Mouse (Mus musculus): ENCODE measurements around the gene 9130023H24Rik. TPM values are rescaled to one million over a fixed set of nuclear protein-coding genes. Genes with fewer than 3 reads are reported as not detected.

The 9130023H24Rik gene
- total RNA-seq (2021) = 1 to 10 TPM; 1.9 to 2.1 TPM
- long read RNA-seq, experiment 1, partial matches to known transcripts = 0 of 3 reads
- long read RNA-seq, experiment 1, other reads (novel, unspliced or antisense) = 0 of 3 reads
- long read RNA-seq, experiment 2, partial matches to known transcripts = 0 of 2 reads
- long read RNA-seq, experiment 2, other reads (novel, unspliced or antisense) = 0 of 2 reads

DNA sequence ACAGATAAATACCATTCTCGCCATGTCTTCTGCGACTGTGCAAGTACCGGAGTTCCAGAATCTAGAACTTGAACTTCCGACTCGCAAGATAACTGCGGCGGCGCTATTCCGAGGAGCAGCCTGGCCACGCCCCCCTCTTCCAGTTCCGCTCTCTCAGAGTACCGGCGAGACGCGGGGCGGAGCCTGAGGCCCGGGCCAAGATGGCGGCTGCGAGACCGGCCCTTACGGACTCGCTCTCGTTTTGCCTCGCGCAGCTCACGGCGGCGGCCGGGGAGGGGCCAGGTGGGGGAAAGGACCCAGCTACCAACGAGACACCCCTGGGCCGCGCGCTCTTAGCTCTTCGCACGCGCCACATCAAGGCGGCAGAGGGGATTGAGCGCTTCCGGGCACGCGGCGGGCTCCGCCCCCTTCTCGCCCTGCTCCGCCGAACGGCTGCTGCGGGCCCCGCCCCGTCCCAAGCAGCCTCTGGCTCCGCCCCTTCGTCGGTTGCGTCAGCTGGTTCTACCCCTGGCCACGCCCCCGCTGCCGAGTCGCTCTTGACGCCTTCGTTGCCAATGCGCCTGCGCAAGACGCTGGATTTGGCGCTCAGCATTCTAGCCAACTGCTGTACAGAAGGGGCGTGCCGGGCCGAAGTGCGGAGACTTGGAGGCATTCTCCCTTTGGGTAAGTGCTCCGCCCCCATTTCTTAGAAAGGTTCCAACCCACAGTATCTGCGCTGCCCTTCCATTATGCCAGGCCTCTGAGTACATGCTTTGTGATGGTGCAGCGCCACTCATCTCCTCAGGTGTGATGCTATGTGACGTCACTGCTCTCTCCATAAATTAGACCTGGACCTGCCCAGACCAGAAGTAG lies at the start of gene 9130023H24Rik:
Gene 9130023H24Rik (minus strand): TSS at position 105 of the 852 bp plus-strand sequence.
- peak; percentile 36; the same call in 1 of the 2 replicates for TF ChIP-seq CTCF (IDR thresholded peaks at IDR 0.05)
- peak; percentile 100 for DNase-seq
- intact Hi-C loops (cut with DNase I) = loop anchor here (5.0 kb wide), 1 partner anchor 224 kb away; the partner anchor contains the start of gene Tial1
- Histone ChIP-seq H3K4me3 (peak within 1 kb of the TSS; percentile 94), H3K27ac (peak within 1 kb of the TSS; percentile 100)

DNA sequence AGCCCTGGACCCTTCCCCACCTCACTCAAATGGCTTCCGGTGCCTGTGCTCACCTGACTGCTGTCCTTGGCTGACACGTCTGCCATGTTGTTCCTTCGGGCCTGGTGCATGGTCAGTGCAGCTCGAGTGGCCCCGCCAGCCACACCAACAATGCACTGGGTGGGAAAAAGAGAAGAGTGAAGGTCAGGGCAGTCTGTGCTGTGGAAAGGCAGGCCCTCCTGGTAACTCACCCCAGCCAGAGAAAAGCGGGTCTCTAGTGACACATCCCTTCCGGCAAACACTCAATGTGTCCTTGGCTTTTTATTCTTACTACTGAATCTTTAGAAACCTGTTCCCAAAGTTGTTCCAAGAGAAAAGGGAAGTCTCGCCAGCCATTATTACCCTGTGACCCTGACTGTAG lies 47.2 kb upstream of the 9130023H24Rik start:
- no peak for DNase-seq
- intact Hi-C loops (cut with DNase I) = no loop called here
- no peak for TF ChIP-seq CTCF (IDR thresholded peaks at IDR 0.05)
- no peak overlapping the region for H3K27ac ChIP-seq
- H3K4me3 ChIP-seq = no peak overlapping the region

DNA sequence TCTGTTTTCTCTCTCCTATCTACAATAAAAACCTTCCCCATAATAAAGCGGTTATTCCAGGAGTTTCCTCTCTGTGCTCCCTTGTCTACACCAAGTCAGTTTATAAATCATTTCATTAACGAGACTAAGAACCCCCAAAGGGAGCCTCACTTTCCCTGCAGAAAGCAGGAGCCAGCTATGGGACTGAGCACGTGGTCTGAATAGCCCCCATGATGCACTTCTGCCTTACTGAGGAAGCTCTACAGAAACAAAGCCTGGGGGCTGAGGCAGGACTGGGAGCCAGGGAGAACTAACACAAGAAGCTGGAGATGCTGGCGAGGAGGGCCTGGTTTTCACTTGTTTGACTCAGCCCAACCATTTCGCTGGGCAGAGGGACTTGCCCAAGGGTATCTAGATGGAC lies 46.2 kb upstream of the 9130023H24Rik start:
- intact Hi-C loops (cut with DNase I) = no loop called here
- DNase-seq = no peak
- no peak overlapping the region for H3K4me3 ChIP-seq
- no peak for TF ChIP-seq CTCF (IDR thresholded peaks at IDR 0.05)
- H3K27ac ChIP-seq = no peak overlapping the region

DNA sequence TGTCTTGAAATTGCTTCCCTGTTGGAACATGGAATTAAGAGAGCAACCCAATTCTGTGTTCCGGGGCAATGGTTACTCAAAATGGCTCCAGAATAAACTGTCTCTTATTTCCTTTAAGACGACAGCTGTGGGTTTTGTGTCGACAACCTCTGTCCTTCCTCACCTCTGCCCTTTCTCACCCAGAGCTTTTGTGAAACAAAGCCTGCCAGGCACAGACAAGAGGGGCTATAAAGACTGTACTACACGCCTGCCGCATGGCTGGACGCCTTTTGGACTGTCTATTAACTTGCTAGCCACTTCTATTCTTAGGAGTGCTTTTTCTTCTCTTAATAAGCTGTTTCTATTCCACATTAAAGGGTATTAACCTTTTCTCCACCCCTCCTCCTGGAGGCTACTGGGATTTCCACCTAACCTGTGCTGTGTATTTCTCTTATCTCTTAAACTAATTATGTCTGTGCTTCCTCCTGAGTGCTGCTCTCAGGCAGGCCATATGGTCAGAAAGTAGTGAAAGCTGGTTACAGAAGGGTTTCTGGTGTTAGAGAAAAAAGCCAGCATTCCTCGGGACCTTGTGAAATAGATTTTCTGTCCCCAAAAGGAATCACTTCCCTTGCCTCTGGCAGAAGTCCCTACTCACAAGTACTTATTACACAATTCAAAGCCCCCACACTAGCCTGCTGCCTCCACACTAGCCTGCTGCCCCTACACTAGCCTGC lies 44.9 kb upstream of the 9130023H24Rik start:
- Histone ChIP-seq H3K27ac (no peak overlapping the region), H3K4me3 (no peak overlapping the region)
- no peak for TF ChIP-seq CTCF (IDR thresholded peaks at IDR 0.05)
- intact Hi-C loops (cut with DNase I) = no loop called here
- DNase-seq = no peak

DNA sequence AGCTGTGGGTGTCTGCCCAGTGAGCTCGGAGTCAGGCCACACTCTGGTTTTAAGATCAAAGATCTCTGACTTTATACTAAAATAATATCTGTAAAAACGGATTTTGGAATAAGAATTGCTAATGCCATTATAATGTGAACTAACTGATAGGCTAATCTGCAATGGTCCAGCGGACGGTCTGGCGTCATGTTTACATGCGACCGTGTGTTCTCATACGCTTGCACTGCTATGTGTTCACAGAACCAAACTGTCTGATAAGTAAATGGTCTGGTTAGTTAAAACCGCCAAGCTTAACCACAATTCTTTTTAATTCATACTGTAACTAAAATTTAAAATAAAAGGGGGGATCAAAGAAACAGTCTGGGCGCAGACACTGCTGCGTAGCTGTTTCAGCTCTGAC lies 43.9 kb upstream of the 9130023H24Rik start:
- Histone ChIP-seq H3K27ac (no peak overlapping the region), H3K4me3 (no peak overlapping the region)
- no peak for DNase-seq
- TF ChIP-seq CTCF (IDR thresholded peaks at IDR 0.05) = no peak
- intact Hi-C loops (cut with DNase I) = no loop called here

DNA sequence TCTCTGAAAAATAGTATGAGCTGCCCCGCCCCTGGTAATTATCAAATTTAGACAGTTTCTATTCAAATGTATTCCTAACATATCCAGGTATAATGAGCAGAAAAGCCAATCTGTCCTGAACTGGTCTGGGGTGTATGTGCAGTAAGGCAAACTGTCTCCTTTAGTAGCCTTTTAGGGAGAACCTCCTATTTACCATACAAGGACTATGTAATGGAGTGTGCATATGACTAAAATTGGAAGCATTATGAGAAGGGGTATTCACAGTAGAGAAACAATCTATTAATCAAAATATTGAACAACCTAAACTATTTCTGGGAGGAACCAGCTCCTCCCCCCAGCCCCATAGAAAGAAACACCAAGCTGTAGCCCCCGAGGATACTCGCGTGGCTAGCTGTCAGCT lies 41.9 kb upstream of the 9130023H24Rik start:
- TF ChIP-seq CTCF (IDR thresholded peaks at IDR 0.05) = no peak
- Histone ChIP-seq H3K27ac (no peak overlapping the region), H3K4me3 (no peak overlapping the region)
- intact Hi-C loops (cut with DNase I) = no loop called here
- no peak for DNase-seq

DNA sequence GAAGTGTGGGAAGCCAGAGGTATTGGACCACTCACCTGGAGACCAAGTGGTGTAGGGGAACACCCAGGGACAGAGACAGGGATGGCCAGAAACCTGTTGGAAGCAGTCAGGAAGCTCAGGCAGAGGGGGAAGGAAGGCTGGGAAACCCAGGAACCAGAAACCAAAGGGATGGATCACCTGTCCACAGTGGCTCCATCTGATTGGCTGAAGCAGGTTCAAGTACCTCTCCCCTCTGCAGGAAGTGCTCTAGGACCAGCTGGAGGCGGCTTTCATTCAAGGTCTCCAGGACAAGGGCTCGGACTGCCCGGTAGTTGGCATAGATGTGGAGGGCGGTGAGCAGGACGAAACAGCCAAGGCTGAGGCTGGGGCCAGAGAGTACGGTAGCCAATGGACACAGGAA lies 38.2 kb upstream of the 9130023H24Rik start:
- no peak for DNase-seq
- Histone ChIP-seq H3K27ac (peak overlapping the region; percentile 31), H3K4me3 (no peak overlapping the region)
- TF ChIP-seq CTCF (IDR thresholded peaks at IDR 0.05) = no peak
- intact Hi-C loops (cut with DNase I) = no loop called here

GRCm38 (mm10) chr7:128271496-128271895 lies 33.7 kb upstream of the 9130023H24Rik start:
- Histone ChIP-seq H3K27ac (no peak overlapping the region), H3K4me3 (no peak overlapping the region)
- intact Hi-C loops (cut with DNase I) = no loop called here
- DNase-seq = no peak
- no peak for TF ChIP-seq CTCF (IDR thresholded peaks at IDR 0.05)

DNA sequence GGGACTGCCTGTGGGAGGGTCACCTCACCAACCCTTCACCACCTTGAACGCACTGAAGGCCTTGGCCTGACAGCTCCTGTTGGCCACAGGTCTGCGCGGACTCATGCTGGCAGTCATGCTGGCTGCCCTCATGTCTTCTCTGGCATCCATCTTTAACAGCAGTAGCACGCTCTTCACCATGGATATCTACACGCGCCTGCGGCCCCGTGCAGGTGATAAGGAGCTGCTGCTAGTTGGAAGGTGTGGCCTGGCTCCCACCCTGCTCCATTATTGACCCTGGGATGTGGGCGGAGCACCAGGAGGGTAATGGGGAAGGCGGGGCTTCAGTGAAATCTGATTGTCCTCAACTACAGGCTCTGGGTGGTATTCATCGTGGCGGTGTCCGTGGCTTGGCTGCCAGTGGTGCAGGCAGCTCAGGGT lies 32.6 kb upstream of the 9130023H24Rik start:
- DNase-seq = no peak
- no peak overlapping the region for H3K27ac ChIP-seq
- no peak for TF ChIP-seq CTCF (IDR thresholded peaks at IDR 0.05)
- H3K4me3 ChIP-seq = no peak overlapping the region
- intact Hi-C loops (cut with DNase I) = no loop called here

DNA sequence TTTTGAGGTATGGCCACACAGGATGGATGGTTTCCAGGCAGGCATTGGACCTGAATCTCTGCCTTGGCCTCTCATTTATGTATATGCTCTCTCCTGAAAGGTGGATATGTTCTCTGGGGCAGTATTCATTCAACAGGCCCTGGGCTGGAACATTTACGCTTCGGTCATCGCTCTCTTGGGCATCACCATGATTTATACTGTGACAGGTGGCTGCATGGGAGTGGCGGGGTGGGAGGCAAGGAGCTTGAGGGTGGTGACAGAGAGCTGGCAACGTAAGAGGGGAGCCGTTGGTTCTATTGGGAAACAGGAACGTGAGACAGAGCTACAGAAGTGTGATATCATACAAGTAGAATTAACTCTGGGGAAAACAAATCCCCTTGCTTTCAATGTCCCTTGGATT lies 30.0 kb upstream of the 9130023H24Rik start:
- no peak for TF ChIP-seq CTCF (IDR thresholded peaks at IDR 0.05)
- peak overlapping the region; percentile 31; the same call in 1 of the 2 replicates for H3K27ac ChIP-seq
- H3K4me3 ChIP-seq = no peak overlapping the region
- intact Hi-C loops (cut with DNase I) = no loop called here
- DNase-seq = peak; percentile 62

DNA sequence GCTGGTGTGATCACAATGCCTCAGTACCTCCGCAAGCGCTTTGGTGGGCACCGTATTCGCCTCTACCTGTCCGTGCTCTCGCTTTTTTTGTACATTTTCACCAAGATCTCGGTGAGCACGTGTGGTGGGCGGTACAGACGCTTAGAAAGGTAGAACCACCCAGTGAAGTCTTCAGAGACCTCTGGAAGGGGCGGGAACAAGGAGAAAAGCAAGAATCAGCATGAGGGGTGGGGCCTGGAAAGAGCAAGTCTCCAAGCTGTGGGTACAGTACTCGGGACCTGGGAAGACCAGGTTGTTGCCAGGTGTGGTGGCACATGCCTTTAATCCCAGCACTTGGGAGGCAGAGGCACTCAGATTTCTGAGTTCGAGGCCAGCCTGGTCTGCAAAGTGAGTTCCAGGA lies 29.6 kb upstream of the 9130023H24Rik start:
- no peak for TF ChIP-seq CTCF (IDR thresholded peaks at IDR 0.05)
- no peak for DNase-seq
- H3K27ac ChIP-seq = no peak overlapping the region
- intact Hi-C loops (cut with DNase I) = no loop called here
- no peak overlapping the region for H3K4me3 ChIP-seq

- intact Hi-C loops (cut with DNase I) = no loop called here
- no peak for TF ChIP-seq CTCF (IDR thresholded peaks at IDR 0.05)
- Histone ChIP-seq H3K4me3 (no peak overlapping the region), H3K27ac (no peak overlapping the region)
- DNase-seq = no peak
These were observed 28.2 kb upstream of the 9130023H24Rik start for GRCm38 (mm10) chr7:128266056-128266455.

GRCm38 (mm10) chr7:128265411-128265810 lies 27.6 kb upstream of the 9130023H24Rik start, which contains the start of gene Slc5a2:
Slc5a2 (plus strand) TSS chr7:128265657.
- no peak within 1 kb of the TSS for H3K4me3 ChIP-seq
- intact Hi-C loops (cut with DNase I) = no loop called here
- DNase-seq = no peak
- TF ChIP-seq CTCF (IDR thresholded peaks at IDR 0.05) = no peak
- no peak within 1 kb of the TSS for H3K27ac ChIP-seq
